Mouse (Mus musculus) heart, embryonic 12.5 days (tissue): Measurements from ENCODE around the gene Vill. TPM values are rescaled to one million over a fixed set of nuclear protein-coding genes. Genes with fewer than 3 reads are reported as not detected.

Experiments used
- ATAC-seq: fragments of 200-750 bp; cut with Nextera tagmentation; 2 replicates; pipeline ENCODE4 v1.8.0; 2017; ENCODE audit warnings: moderate TSS enrichment, moderate library complexity; ENCODE audit not compliant: insufficient number of reproducible peaks, low FRiP score
- H3K27ac ChIP-seq: fragments of 300-500 bp; sonication (generic); 2 replicates; pipeline ENCODE4 v1.5.1; 2016; ENCODE audit warnings: mild to moderate bottlenecking, moderate library complexity; ENCODE audit not compliant: poor library complexity, severe bottlenecking
- H3K27me3 ChIP-seq: fragments of 300-500 bp; sonication (generic); replicated peaks from 2 replicates; pipeline ENCODE4 v1.6.1; 2016; ENCODE audit warnings: mild to moderate bottlenecking, moderate library complexity
- H3K36me3 ChIP-seq: fragments of 300-500 bp; sonication (generic); 2 replicates; pipeline ENCODE4 v1.6.1; 2016; ENCODE audit warnings: mild to moderate bottlenecking, moderate library complexity
- H3K4me1 ChIP-seq: fragments of 300-500 bp; sonication (generic); replicated peaks from 2 replicates; pipeline ENCODE4 v1.6.1; 2016; ENCODE audit warnings: mild to moderate bottlenecking
- H3K4me2 ChIP-seq: fragments of 300-500 bp; sonication (generic); 2 replicates; pipeline ENCODE4 v1.6.1; 2016; ENCODE audit warnings: mild to moderate bottlenecking, moderate library complexity
- H3K4me3 ChIP-seq: fragments of 300-500 bp; sonication (generic); 2 replicates; pipeline ENCODE4 v1.5.1; 2016; ENCODE audit warnings: mild to moderate bottlenecking
- H3K9ac ChIP-seq: fragments of 300-500 bp; sonication (generic); 2 replicates; pipeline ENCODE4 v1.6.1; 2016; ENCODE audit warnings: mild to moderate bottlenecking, moderate library complexity
- H3K9me3 ChIP-seq: fragments of 300-500 bp; sonication (generic); replicated peaks from 2 replicates; pipeline ENCODE4 v1.6.1; 2016; ENCODE audit warnings: mild to moderate bottlenecking, moderate library complexity
- WGBS: fragments of 180-500 bp; shearing (Covaris S2); methylation state at CpG from one replicate; pipeline ENCODE4 v1.1.7; 2016; 5-methylcytosine and 5-hydroxymethylcytosine counted together
- polyA plus RNA-seq: library from polyadenylated mRNA; unstranded; fragments of >200 nt; fragmentation: Nextera tagmentation; extraction: Ambion mirVana; gene quantifications from 2 replicates; pipeline ENCODE4 v1.2.1, GENCODE M21; 2016

The Vill gene
- 14.3 and 15.3 TPM in 2 replicates for polyA plus RNA-seq

DNA sequence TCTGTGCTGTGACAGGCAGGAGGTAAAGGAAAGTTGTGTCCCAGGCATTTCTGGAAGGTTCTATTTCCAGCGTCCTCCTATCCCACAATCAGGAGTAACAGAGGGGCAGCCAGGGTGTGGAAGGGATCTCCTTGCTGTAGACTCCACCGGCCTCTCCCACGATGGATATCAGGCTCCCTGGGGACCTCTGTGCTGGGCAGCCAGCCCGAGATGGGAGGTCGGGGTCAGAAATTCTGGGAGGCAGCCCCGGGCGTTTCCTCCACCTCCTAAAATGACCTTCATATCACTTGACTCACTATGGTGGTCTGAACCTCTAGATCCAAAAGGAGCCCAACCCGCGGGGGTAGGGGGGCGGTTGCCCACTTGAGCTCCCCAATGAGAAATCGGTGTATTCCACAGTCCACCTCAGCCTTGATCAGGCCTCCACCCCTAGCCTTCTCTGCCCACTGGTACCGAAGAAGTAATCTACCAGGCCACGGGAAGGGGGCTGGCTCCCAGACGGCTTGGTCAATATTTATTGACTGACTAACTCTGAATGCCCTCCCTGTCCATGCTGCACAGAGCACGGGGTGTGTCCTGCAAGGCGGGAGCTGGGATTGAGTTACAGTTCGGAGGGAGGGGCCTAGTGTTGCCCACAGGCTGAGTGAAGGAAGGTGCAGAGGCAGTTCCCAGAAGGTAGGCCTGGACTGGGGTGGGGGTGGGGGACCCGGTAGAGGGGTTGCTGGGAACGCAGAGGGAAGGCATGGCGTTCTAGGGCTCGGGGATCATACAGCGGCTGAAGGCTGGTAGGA is at the start of gene Vill:
Gene Vill (plus strand): TSS at position 625 of the 791 bp plus-strand sequence.
- no peak within 1 kb of the TSS for H3K27ac ChIP-seq
- 8% methylated on average over 22 of the region's 22 CpGs for WGBS
- H3K4me1 ChIP-seq = peaks cover 54% of the 10 kb centered on the region
- H3K36me3 ChIP-seq = no peaks in the 10 kb centered on the region
- peak within 1 kb of the TSS; percentile 62 for H3K9ac ChIP-seq
- 0 out of 2 replicates have a peak, but pooled peaks cover 5% of the 10 kb centered on the region for H3K27me3 ChIP-seq
- peak within 1 kb of the TSS; percentile 48 for H3K4me3 ChIP-seq
- ATAC-seq = peak; percentile 72
- peak within 1 kb of the TSS; percentile 89 for H3K4me2 ChIP-seq
- no peaks in the 10 kb centered on the region for H3K9me3 ChIP-seq

DNA sequence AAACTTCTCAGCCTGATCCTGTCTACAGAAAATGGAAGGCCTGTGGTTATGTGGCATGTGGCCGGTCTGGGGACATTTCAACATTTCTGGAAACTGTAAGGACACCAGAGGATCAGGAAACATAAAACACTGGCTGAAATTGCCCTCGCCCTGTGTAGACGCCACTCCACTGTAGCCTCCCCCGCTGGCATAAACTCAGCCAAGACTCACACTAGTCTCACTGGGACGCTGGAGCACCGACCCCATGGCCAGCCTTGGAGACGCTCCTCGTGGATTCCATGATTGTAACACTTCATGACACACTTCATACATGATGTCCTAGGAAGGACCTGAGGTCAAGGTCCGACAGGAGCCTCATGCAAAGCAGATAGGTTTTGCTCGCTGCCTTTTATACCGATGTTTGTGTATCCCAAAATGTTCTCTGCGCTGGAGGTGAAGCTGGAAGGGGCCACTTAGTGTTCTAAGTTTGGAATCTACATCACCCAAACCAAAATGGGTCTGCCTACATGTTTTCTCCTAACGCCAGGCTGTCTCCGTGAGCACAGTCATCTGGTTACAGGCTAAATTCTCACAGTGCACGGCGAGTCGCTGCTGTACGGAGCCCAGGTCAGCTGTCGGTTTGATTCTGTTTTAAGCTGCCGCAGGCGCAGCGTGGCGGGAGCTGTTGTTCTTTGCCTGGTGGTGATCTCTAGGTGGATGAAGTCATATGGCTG is 48.4 kb upstream of the Vill start:
- no peaks in the 10 kb centered on the region for H3K27me3 ChIP-seq
- H3K4me1 ChIP-seq = peaks cover 57% of the 10 kb centered on the region
- 0 out of 2 replicates have a peak, but pooled peaks cover 5% of the 10 kb centered on the region for H3K36me3 ChIP-seq
- WGBS = 63% methylated on average over 23 of the region's 23 CpGs
- ATAC-seq = no peak
- H3K9ac ChIP-seq = 0 out of 2 replicates have a peak overlapping the region, but pooled peaks have one; percentile 16
- H3K4me3 ChIP-seq = no peak overlapping the region
- H3K27ac ChIP-seq = peak overlapping the region; percentile 64; the same call in 1 of the 2 replicates
- H3K9me3 ChIP-seq = no peaks in the 10 kb centered on the region
- H3K4me2 ChIP-seq = peak overlapping the region; percentile 28; the same call in 1 of the 2 replicates

DNA sequence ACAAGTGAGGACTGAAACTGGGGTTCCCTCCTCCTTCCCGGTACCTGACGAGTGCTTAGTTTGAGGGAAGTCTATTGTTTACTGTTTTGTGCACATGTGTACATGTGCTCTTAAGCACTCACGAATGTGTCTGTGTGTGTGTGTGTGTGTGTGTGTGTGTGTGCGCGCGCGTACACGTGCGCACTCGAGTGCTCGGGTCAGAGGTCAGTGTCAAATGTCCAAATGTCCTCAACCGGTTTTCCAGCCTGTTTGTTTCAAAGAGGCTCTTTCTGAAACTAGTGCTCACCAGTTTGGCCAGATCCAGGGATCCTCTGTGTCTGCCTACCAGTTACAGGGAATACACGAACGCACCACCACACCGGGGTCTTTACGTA is 47.9 kb upstream of the Vill start:
- H3K4me3 ChIP-seq = no peak overlapping the region
- no peak for ATAC-seq
- peak overlapping the region; percentile 64; the same call in 1 of the 2 replicates for H3K27ac ChIP-seq
- WGBS = 87% methylated on average over 16 of the region's 16 CpGs
- H3K9me3 ChIP-seq = no peaks in the 10 kb centered on the region
- peak overlapping the region; percentile 28; the same call in 1 of the 2 replicates for H3K4me2 ChIP-seq
- no peaks in the 10 kb centered on the region for H3K27me3 ChIP-seq
- 0 out of 2 replicates have a peak, but pooled peaks cover 7% of the 10 kb centered on the region for H3K36me3 ChIP-seq
- no peak overlapping the region for H3K9ac ChIP-seq
- H3K4me1 ChIP-seq = peaks cover 63% of the 10 kb centered on the region

DNA sequence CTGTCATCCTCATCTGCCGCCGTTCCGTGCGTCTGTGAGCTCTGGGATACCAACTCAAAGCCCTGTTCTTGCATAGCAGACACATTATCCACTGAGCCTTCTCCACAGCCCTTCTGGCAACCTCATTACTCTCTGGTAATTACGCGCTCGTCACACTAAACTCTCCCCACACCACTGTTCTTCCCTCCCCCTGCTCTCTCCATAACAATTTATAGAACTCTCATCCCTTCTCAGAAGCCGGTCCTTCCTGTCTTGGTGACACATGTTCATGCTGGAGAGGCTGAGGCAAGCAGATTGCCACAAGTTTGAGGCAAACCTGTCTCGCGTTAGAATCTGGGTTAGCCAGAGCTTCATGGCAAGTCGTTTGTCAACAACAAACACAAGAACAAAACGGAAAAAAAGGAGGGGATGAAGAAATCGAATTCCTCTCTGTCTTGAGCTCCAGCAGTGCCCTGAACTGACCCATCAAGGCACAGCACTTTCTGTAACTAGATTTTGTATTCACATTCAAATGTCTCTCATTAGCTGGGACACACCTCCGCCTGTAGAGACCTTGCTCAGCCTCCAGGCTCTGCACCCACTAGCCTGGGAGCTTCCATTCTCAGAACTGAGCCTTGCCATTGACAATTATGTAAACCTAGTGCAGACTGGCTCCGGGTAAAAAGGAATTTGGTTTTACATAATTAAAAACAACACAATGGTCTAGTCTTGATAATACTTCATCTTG is 47.1 kb upstream of the Vill start:
- WGBS = 80% methylated on average over 15 of the region's 15 CpGs
- Histone ChIP-seq H3K9ac (no peak overlapping the region), H3K4me1 (peaks cover 63% of the 10 kb centered on the region), H3K9me3 (no peaks in the 10 kb centered on the region), H3K27me3 (no peaks in the 10 kb centered on the region), H3K4me3 (no peak overlapping the region), H3K36me3 (0 out of 2 replicates have a peak, but pooled peaks cover 7% of the 10 kb centered on the region), H3K4me2 (no peak overlapping the region), H3K27ac (no peak overlapping the region)
- ATAC-seq = no peak

DNA sequence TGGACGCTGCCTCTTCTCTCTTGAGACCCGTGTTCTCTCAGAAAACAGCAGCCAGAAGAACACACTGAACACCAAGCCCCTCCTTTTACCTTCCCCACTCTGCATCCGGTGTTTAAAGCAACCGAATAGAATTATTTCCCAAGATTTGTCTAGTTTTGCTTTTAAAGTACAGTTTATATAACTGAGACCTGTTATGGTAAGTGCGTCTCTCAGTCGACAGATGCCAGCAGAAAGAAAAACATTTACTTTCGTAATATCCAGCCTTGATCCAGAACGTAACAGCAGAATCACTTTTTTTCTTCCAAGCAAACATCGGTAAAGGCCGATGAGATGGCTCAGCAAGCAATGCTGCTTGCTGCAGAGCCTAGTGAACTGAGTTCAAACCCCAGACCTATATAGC is 45.3 kb upstream of the Vill start:
- Histone ChIP-seq H3K36me3 (0 out of 2 replicates have a peak, but pooled peaks cover 12% of the 10 kb centered on the region), H3K27me3 (no peaks in the 10 kb centered on the region), H3K9me3 (no peaks in the 10 kb centered on the region), H3K4me1 (peaks cover 45% of the 10 kb centered on the region), H3K9ac (no peak overlapping the region), H3K4me2 (no peak overlapping the region), H3K27ac (no peak overlapping the region), H3K4me3 (no peak overlapping the region)
- ATAC-seq = no peak
- WGBS = 80% methylated on average over 10 of the region's 10 CpGs

DNA sequence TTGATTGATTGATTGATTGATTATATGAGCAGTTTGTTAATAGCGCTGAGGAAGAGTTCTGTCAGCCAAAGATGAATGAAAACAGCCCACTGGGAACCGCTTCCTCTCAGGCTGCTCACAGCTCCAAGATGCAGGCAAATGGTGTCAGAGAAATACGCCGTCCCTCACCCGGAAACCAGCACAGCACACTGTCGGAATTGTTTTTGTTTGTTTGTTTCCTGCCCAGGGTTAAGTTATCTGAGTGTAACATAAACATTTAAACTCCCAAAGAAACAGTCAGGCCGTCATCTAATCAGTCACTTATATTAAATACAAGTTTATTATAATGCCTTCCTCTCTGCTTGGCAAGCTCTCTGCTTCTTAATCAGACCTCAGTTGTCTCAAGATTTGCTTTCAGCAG is 43.7 kb upstream of the Vill start:
- no peaks in the 10 kb centered on the region for H3K9me3 ChIP-seq
- H3K4me3 ChIP-seq = no peak overlapping the region
- peaks cover 29% of the 10 kb centered on the region for H3K4me1 ChIP-seq
- peaks cover 24% of the 10 kb centered on the region for H3K36me3 ChIP-seq
- no peak overlapping the region for H3K27ac ChIP-seq
- WGBS = 60% methylated on average over 7 of the region's 7 CpGs
- H3K9ac ChIP-seq = no peak overlapping the region
- no peak overlapping the region for H3K4me2 ChIP-seq
- H3K27me3 ChIP-seq = no peaks in the 10 kb centered on the region
- no peak for ATAC-seq

DNA sequence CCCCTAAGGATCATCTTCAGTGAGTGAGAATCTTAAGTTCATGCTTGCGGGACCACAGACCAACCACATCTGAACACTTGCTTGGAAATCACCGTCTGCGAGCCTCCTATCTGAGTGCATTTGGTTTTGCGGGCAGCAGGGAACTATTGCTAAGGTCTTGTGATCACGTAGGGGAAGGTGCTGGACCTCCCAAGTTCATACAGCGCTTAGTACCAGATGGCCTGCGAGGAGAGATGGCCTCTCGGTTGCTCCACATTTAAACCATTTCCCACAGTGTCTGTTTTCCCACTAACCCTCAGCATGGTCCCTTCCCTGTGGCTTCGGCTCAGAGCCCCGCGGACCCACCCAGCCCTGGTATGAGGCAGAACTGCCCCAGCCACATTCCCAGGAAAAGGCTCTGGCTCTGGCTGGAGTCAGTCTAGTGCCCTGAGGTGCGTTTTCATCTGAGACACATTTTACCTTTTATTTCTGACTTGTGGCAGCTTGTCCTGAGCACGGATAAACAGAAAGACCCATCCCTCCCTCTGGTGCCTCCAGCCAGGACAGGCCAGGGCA is 42.3 kb upstream of the Vill start:
- H3K4me2 ChIP-seq = no peak overlapping the region
- H3K9ac ChIP-seq = no peak overlapping the region
- peaks cover 36% of the 10 kb centered on the region for H3K36me3 ChIP-seq
- 78% methylated on average over 13 of the region's 13 CpGs for WGBS
- H3K4me3 ChIP-seq = no peak overlapping the region
- no peak for ATAC-seq
- no peaks in the 10 kb centered on the region for H3K27me3 ChIP-seq
- H3K9me3 ChIP-seq = no peaks in the 10 kb centered on the region
- H3K27ac ChIP-seq = no peak overlapping the region
- peaks cover 16% of the 10 kb centered on the region for H3K4me1 ChIP-seq

DNA sequence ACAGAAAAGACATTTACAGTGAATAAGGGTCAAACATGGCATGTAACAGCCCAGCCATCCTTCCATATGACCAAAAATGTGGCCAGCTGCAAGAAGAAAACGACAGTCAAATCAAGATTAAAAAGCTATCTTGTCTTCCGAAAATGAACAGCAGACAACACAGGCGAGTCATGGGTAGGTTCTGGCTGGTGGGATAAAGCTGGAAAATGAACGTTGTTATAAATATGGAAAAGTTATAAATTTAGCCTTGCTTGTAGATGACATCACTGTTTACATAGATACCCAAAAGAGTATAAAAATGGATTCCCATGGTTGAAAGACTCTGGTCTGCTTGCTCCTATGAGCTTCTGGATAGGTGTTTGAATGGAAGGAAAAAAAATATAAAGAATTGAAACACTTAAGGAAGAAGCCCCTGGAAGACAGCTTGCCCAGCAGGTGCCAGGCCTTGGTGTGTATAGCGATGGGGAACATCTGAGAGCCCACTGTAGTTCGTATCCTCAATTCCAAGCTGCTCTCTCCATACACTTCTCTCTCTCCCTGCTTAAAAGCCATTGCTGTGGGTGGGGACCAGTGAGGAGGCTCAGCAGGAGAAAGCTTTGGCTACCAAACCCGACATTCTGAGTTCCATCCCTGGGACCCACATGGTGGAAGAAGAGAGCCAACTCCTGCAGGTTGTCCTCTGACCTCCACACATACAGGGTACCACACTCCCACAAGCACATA is 35.6 kb upstream of the Vill start:
- no peaks in the 10 kb centered on the region for H3K4me1 ChIP-seq
- no peak overlapping the region for H3K27ac ChIP-seq
- H3K36me3 ChIP-seq = peaks cover 52% of the 10 kb centered on the region
- no peaks in the 10 kb centered on the region for H3K27me3 ChIP-seq
- H3K4me2 ChIP-seq = no peak overlapping the region
- ATAC-seq = no peak
- WGBS = 81% methylated on average over 7 of the region's 7 CpGs
- no peaks in the 10 kb centered on the region for H3K9me3 ChIP-seq
- no peak overlapping the region for H3K9ac ChIP-seq
- H3K4me3 ChIP-seq = no peak overlapping the region

DNA sequence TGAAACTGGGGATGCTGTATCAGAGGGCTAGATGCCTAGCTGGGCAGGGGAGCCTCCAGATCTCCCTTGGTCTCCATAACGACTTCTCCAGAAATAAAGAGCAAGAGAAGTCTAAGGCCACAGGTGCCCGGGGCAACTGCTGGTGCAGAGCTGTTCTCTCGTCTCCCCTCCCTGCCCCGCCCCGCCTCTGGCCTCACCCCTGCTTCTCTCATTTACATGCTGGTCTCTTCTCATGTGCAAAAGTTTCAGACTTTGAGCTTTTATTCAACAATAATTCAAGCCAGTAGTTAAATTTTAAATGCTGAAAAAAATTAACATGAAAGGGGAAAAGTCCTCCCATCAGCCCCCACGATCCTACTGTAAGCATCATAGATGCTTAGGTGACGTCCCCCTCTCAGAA is 30.8 kb upstream of the Vill start:
- no peak overlapping the region for H3K4me3 ChIP-seq
- H3K9ac ChIP-seq = no peak overlapping the region
- peaks cover 27% of the 10 kb centered on the region for H3K36me3 ChIP-seq
- WGBS = 74% methylated on average over 7 of the region's 7 CpGs
- H3K4me2 ChIP-seq = no peak overlapping the region
- no peak for ATAC-seq
- no peaks in the 10 kb centered on the region for H3K9me3 ChIP-seq
- no peaks in the 10 kb centered on the region for H3K4me1 ChIP-seq
- no peak overlapping the region for H3K27ac ChIP-seq
- no peaks in the 10 kb centered on the region for H3K27me3 ChIP-seq

DNA sequence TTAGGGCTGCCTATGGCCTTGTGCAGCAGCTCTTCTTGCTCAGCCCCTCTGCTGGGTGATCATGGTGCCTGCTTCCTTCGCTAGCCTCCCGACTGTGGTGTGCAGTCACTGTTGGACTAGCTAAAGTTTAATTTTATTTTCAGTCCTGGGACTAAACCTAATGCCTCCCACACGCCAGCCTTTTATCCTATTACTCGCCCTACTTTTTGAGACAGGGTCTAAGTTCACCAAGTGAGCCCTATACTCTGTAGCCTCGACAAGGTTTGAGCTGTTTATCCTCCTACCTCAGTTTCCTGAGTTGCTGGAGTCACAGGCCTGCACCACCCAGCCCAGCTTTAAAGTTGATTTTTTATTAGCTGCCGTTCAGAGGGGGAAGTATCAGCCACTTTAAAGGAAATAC is 27.3 kb upstream of the Vill start:
- no peaks in the 10 kb centered on the region for H3K4me1 ChIP-seq
- peaks cover 22% of the 10 kb centered on the region; the same call in 1 of the 2 replicates for H3K36me3 ChIP-seq
- no peaks in the 10 kb centered on the region for H3K27me3 ChIP-seq
- H3K4me3 ChIP-seq = no peak overlapping the region
- WGBS = 73% methylated on average over 6 of the region's 6 CpGs
- no peak for ATAC-seq
- H3K9ac ChIP-seq = no peak overlapping the region
- no peak overlapping the region for H3K27ac ChIP-seq
- H3K4me2 ChIP-seq = no peak overlapping the region
- H3K9me3 ChIP-seq = no peaks in the 10 kb centered on the region
